Mouse (Mus musculus): ENCODE results near the gene Ucma. TPM values are rescaled to one million over a fixed set of nuclear protein-coding genes. Genes with fewer than 3 reads are reported as not detected.

Ucma gene
- total RNA-seq, 2 experiments from 2014 or later = 2.4 to 3.6 TPM

DNA sequence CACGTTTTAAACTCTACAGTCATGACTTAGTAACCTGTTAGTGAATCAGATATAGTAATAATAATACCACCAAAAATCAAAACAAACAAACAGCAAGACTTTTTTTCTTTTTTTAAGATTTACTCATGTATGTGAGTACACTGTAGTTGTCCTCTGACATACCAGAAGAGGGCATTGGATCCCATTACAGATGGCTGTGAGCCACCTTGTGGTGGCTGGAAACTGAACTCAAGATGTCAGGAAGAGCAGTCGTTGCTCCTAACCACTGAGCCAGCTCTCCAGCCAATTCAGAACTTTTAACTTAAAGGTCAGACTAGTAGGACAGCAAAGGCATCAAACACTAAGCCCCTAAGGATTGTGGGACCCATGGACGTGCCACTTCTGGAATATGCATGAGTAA lies 23.0 kb downstream of the Ucma start:
- no peak for DNase-seq (ENCODE audit: extremely low spot score in 1 of 2, low spot score in 1 of 2)

DNA sequence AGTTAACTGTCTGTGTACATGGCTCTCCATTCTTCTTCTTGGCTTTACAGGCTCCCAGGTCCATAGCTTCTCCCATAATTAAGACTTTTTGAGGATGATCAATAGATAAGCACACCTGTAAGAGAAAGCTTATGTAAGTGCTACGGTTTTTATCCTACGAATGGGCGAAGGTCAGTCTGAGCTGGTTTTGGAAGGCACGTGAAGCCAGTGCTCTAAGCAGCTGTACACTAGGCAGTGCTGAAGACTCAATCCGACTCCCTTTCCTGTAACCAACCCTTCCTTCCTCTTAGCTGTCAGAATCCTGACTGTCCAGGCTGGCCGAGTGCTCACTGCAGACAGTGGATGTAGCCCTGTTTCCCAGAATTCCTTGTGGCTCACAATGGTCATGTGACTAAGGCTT lies 25.3 kb downstream of the Ucma start:
- no peak for DNase-seq (ENCODE audit: extremely low spot score in 1 of 2, low spot score in 1 of 2)

DNA sequence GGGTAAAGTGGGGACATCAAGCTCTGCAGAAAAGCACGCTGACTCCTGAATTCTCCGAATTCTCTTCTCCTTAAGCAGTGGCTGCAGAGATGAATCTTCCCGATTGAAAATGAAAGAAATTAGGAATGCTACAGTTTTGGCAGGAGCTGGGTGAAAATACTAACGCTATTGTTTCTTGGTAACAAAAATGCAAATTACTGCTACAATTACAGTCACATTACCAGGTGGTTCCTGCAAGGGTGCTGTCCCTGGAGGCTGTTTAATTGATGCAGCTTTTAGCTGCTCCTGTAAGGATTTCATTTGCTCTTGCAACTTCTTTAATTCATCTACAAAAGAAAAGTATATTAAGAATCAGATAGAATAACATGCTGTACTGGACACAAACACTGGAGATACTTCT lies 31.2 kb downstream of the Ucma start:
- no peak for DNase-seq (ENCODE audit: extremely low spot score in 1 of 2, low spot score in 1 of 2)

DNA sequence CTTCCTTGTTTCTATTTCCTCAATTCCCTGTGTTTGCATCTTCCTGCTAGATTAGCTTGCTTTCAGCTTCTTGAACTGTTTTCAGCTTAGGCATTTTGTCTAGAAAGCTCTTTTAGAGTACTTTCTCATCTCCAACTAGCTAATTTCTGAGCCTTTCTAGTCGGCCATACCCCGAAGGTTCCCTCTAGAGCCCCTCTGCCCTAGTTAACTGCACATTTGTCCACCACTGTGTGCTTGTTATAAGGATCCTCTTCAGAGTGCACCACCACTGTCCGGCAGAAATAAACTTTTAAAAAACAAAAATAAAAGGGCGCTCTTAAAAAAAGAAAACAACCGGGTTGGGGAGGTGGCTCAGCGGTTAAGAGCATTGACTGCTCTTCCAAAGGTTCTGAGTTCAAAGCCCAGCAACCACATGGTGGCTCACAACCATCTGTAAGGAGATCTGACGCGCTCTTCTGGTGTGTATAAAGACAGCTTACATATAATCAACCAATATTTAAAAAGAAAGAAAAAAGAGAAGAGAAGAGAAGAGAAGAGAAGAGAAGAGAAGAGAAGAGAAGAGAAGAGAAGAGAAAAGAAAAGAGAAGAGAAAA lies 36.1 kb downstream of the Ucma start:
- DNase-seq (ENCODE audit: extremely low spot score in 1 of 2, low spot score in 1 of 2) = no peak

DNA sequence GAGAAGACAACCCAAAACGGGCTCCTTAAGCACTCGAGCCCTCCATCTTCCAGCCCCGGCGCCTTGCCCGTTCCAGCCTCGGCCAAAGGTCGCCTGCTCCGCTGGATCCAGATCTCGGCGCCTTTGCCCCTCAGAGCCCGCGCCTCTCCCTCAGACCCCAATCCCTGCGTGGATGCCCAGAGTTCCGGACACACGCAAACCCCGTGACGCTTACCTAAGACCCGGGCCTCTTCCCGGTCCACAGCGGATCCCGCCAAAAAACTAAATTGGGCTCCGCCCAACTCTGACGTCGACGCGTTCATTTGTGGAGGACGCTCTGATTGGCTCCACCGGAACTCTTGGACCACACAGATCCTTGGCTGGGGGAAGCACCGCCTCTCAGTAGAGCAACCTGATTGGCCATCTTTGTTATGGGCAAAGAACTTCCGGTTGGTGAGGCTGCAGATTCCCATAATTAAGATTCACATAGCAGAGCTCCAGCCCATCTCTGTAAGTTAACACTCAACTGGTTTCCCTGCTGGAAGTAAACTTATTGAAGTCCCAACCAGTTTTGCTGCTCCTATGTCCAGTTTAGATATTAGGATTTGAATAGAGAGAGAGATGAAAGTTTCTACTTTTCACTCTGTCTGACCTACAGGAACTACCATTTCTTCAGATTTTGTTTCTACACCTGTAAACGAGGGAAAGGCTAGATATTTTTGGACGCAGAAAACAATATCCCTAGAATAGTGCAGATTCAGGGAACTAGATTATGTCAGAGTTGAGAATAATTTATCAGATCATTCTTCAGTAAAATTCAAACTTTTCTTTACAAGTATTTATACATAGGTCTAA lies 36.8 kb downstream of the Ucma start, which contains the start of gene Mcm10:
Gene Mcm10, minus strand, starts transcription at position 301 of the 834 bp plus-strand sequence.
- peak; percentile 79 to 88 for DNase-seq (ENCODE audit: extremely low spot score in 1 of 2, low spot score in 1 of 2)

DNA sequence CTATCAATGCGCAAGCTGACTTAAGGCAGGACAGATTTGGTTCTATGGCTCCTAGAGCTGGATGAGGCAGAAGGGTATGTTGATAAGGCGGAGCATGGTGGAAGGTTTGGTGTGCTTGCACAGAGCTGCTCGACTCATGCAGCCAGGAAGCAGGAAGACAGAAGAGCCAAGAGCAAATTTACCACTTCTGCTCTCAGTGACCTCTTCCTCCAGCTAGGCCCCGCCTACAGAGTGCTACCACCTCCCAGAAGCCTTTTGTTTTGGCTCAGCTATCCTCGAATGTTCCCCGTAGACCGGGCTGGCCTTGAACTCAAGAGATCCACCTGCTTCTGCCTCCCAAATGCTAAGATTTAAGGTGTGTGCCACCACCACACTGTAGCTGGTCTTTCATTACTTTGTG lies 38.7 kb downstream of the Ucma start:
- DNase-seq (ENCODE audit: extremely low spot score in 1 of 2, low spot score in 1 of 2) = no peak

DNA sequence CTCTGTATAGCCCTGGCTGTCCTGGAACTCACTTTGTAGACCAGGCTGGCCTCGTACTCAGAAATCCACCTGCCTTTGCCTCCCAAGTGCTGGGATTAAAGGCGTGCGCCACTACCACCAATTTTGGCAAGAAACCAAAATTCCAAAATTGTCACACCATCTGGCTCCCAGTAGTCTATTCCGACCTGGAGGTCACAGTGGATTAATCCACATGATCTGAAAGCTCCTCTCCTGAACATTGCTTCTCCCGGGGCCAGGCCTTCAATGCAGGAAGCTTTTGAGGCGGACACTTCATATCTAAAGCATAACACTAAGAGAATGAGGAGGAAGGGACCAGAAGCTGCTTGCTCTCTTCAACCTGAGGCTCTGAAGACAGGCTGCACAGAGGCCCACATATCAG lies 39.6 kb downstream of the Ucma start:
- DNase-seq (ENCODE audit: extremely low spot score in 1 of 2, low spot score in 1 of 2) = no peak

DNA sequence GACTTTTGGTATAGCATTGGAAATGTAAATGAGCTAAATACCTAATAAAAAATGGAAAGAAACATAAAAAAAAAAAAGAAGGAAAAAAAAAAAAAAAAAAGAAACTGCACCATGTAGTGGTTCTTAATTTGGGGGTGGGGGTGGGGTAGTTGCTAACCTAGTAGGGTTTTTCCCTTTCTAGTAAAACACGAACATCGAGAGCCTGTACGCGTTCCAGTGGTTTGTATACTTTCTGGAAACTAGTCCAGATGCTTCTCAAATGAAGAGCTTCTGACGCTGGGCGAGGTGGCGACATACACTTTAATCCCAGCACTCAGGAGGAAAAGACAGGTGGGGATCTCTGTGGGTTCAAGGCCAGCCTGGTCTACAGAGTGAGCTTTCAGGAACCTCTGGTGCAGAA lies 41.0 kb downstream of the Ucma start:
- no peak for DNase-seq (ENCODE audit: extremely low spot score in 1 of 2, low spot score in 1 of 2)

DNA sequence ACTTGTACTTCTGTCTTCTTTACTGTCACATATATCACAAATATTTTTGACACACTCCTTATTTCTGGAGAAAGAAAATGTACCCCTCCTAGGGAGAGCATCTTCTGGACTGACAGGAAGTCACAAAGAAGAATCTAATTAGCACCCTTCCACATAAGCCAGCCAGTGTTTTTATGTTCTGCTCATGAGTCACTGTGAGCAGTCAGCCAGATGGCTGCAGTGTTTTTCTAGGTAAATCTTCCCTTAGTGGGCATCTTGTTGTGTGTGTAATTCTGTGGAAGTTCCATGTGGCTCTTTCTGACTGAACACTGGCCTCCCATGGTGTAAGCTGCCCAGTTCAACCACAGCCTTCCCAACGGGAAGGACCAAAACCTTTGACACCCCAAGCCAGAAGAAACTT lies 43.8 kb downstream of the Ucma start:
- DNase-seq (ENCODE audit: extremely low spot score in 1 of 2, low spot score in 1 of 2) = no peak

DNA sequence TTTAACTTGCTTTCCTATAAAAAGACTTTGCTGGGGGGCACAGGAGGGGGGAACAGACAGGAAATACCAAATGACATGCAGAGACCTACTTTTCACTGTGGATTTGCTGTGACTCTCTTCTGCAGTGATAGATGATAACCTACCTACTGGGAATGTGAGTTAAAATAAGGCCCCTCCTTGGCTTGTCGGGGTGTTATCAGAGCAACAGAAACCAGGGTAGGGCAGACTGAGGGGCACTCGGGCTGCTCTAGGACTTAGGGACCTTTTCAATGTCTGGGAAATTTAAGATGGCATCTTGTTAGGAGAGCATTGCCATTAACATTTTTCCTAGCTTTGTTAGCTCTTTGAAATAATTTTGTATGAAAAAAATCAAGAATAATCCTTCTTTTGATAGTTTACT lies 47.4 kb downstream of the Ucma start:
- no peak for DNase-seq (ENCODE audit: extremely low spot score in 1 of 2, low spot score in 1 of 2)

DNA sequence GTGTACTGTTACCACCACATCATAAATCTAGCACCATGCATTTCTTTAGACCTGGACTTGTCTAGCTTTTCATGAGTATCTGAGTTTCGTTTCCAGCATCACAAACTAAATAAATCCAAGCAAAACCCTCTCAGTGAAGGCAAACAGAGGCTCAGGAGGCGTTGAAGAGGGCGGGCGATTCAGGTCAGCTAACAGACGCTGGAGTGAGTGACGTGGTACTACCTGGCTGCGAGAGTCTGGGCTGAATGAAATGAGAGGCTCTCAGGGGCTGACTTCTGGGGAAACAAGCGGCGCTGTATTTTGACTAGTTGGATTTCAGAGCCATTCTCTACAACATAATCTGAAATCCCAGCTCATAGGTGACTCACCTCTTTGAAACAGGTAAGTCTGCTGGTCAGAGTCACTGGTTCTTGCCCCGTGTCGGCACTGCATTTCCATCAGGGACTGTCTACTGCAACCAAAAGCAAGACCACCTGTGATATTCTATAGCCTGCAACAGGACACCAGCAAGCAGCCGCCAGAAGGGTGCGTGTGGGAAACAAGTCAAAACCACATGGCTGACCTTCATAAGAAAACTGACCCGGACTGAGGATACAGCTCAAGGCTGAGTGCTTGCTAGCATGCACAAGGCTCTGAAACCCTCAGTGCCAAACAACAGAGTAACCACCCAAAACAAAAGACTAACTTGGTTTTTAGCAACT lies 47.9 kb downstream of the Ucma start:
- no peak for DNase-seq (ENCODE audit: extremely low spot score in 1 of 2, low spot score in 1 of 2)

DNA sequence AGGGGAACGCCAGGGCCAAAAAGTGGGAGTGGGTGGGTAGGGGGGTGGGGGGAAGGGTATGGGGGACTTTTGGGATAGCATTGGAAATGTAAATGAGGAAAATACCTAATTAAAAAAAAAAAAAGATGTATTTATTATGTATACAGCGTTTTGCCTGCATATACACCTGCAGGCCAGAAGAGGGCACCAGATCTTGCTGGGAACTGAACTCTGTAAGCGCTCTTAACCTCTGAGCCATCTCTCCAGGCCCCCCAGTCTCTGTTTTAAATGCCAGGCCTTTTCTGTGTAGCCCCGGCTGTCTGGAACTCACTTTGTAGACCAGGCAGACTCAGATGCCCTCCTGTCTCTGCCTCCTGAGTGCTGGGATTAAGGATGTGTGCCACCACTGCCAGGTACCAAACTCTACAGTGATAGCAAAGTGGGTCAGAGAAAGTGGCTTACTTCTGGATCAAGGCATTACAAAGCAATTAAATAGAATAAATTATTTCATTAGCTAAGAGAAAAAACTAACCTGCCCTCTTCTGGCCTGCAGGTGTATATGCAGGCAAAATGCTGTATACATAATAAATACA lies 49.3 kb downstream of the Ucma start:
- no peak for DNase-seq (ENCODE audit: extremely low spot score in 1 of 2, low spot score in 1 of 2)

DNA sequence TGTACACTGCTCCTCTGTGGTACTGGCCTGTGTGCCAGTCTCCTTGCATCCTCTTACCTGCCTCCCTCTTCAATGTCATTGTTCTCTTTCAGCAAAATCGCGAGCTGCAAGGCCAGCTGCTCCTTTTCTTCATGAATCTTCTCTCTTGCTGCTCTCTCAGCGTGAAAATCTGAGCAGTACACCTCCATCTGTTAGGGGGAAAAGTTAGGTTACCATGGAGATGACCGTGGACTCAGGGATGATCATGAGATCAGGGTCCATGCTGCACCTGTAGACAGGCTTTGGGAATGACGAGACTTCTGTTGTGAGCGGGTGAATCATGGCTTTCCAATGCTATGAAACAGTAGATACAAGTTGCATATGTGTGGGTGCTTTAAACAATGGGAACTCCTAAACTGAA lies 51.1 kb downstream of the Ucma start:
- DNase-seq (ENCODE audit: extremely low spot score in 1 of 2, low spot score in 1 of 2) = no peak

DNA sequence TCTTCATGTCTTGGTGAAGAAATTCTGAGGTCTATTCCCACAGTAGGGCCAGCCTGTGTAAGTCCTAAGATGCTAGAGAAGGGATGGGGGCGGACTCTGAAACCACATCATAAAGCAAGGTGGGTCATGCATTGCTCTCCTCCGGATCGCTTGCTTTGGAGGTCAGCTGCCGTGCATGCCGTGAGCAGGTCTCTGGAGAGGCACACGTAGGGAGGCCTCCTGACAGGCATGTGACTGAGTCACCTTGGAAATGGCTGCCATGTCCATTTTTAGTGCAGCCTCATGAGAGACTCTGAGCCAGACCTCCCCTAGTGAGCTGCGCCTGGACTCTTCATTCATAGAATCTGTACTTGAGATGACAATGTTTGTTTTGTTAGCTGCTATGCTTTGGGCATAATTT lies 52.1 kb downstream of the Ucma start:
- no peak for DNase-seq (ENCODE audit: extremely low spot score in 1 of 2, low spot score in 1 of 2)

DNA sequence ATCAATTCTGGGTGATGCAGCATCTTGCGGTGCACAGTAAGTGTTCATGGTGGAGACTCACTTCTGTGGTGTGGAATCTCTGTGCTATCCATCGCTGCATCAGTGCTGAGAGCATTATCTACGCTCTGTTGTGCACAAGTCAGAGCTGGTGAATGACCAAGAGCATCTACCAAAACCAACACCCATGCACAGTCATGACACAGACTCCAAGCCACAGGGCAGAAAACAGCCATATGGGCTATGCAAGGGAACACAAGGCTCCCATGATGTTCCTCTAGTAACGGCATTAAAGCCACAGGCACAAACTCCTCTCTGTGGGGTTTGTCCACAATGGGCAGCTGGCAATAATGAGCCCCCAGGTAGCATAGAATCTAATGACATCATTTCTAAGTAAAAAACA lies 53.9 kb downstream of the Ucma start:
- DNase-seq (ENCODE audit: extremely low spot score in 1 of 2, low spot score in 1 of 2) = no peak

DNA sequence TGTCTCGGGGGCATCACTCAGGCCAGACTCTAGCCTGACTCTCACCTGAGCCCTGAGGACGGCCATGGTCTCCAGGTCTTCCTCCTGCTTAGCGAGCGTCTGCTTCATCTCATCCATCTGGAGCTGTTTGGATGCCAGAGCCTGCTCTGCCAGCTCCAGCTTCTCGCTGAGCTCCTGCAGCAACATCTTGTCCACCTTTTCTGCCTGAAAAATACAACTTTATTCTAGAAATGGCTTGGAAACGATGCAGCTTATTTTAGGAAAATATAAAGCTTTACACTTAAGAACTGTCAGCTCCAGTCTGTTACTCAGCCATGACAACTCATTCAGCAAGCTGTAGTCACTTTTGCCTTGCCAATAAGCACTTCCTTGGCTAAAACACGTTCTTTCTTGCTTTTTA lies 55.3 kb downstream of the Ucma start:
- no peak for DNase-seq (ENCODE audit: extremely low spot score in 1 of 2, low spot score in 1 of 2)

DNA sequence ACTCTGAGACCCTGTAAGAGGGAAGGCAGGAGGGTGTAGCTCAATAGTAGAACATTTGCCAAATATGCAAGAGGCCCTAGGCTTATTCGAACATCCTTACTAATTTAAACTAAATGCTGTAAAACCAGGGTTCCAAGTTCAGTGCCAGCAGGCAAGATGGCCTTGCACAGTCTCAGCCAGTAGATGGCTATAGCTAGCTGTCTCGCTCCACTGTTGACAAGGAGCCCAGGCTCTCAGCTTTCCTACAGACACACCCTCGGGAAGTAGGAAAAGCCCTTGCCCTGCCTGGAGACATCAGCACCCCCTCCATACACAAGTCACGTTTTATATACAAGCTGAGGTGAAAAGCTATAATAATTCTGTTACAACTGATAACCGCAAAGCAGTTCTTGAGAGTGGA lies 56.7 kb downstream of the Ucma start:
- DNase-seq (ENCODE audit: extremely low spot score in 1 of 2, low spot score in 1 of 2) = no peak

DNA sequence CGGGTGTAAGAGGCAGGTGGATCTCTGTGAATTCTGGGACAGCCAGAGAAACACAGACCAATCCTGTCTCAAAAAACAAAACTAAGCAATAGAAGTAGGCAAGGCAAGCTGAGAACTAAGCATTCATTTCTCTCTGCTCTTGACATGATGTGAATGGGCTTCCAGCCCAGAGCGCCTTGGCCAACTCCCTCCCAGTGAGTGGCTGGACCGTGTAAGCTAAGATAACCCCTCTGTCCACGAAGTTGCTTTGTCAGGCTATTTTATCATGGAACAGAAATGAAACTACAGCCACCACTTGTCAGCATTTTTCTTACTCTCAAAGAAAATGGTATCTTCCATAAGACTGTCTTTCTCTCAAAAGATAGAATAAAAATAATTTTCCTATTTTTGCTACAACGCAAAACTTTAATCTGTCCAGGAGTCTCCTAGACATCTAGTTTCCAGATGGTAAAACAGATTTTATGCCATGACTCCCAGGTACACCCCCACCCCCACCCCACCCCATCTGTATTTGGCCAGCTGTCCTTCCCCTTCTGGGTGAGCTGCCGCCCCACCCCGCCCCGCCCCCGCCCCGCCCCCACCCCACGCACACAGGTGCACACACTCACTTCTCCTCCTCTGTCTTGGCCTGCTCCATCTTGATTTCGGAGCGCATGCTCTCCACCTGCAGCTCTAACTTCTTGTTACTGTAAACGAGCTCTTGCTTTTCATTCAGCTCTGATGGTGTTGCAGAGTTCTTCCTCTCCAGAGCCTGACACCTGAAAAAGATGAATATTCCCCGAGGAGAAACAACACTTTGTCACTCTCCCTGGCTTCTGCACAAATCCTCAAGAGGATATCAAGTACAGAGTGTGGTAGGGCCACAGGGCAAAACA lies 57.9 kb downstream of the Ucma start:
- no peak for DNase-seq (ENCODE audit: extremely low spot score in 1 of 2, low spot score in 1 of 2)

DNA sequence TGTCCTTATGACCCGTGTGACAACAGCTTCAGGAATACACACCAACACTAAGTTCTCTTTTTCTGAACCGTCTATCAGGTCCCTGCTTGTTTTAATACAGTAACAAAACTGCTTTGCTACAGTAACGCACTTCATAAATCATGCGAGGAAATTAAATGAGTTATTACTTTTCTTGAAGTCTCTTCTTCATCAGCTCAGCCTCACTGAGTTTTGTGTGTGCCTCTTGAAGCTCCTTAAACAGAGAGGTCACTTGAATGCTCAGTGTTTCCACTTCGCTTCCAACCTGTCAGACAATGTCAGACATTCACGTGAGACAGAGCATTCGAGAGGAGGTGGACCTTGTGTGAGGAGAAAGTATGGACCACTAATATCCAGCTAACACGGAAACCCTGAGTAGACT lies 58.9 kb downstream of the Ucma start:
- DNase-seq (ENCODE audit: extremely low spot score in 1 of 2, low spot score in 1 of 2) = no peak

DNA sequence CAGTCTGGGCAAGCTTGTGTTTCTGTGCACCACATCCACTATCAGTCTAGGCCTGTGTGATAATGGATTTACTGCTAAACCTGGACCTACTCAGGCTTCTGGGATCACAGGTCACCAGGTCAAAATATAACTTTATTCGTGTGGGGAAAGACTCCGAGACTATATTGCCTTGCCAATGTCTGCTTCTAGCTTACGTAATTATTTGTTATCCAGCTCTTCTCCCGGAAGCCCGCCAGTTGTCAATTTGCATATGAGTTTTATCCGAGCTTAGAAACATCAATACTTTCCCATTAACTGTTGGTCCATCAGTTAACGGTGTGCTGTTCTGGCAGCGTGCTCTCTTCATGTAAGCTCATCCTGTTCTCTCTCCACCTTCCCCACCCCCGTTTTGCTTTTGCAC lies 59.3 kb downstream of the Ucma start:
- DNase-seq (ENCODE audit: extremely low spot score in 1 of 2, low spot score in 1 of 2) = no peak

Measured in layer of hippocampus, postnatal 25 days (tissue).